Mouse (Mus musculus) MEL (cell line): ENCODE measurements around the gene Dnah10.

Experiments
- MAZ ChIP-seq: IDR thresholded peaks from 2 replicates; pipeline ENCODE4 v1.6.1; 2012; ENCODE audit warnings: low read depth, mild to moderate bottlenecking, inconsistent platforms, low read length, improper control_type of control experiment
- POLR2A ChIP-seq, 2 experiments: IDR thresholded peaks; 2 replicates each; pipeline ENCODE4 v1.6.1; 2011 to 2012; ENCODE audit warnings: low read length in 2 of 2, mild to moderate bottlenecking in 2 of 2, control low read depth in 1 of 2, improper control_type of control experiment in 1 of 2, low read depth in 1 of 2, moderate library complexity in 1 of 2; ENCODE audit not compliant: control insufficient read depth in 1 of 2, insufficient read depth in 1 of 2, poor library complexity in 1 of 2
- TAL1 ChIP-seq: IDR thresholded peaks from 2 replicates; pipeline ENCODE4 v1.6.1; 2012; ENCODE audit warnings: mild to moderate bottlenecking, inconsistent platforms, low read length, moderate library complexity, mixed read lengths

DNA sequence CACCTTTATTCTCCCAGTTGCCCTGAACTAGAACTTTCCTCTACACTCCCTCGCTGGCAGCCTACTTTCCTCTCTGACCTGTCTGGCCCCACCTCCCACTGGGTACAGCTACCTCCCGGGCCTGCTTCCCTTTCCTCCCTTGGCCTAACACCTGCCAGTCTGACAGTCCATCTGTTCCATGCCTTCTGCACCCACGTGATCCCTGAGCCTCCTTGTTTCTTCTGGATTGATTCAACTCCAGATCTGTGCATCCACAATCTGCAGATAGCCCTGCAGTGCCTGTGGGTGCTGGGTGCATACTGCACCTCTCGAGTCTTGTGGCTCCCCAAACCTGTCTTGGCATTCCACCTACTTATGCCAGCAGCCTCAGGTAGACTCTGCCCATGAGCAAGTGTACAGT, 111.7 kb downstream of the Dnah10 start:
- TF ChIP-seq POLR2A (IDR thresholded peaks at IDR 0.05; ENCODE audit: control insufficient read depth in 1 of 2, insufficient read depth in 1 of 2, low read depth in 1 of 2, low read length in 2 of 2, poor library complexity in 1 of 2) (no peak), MAZ (no peak), TAL1 (no peak)
